Mouse (Mus musculus) lung, postnatal 10 days (tissue): Measurements from ENCODE around the gene Vmn2r12.
"Not testable (repeated sequence)": the region's sequence is repeated elsewhere in the genome, so short reads cannot be mapped to it uniquely, and the experiment has no call there.

Experiments
- DNase-seq: peaks from one replicate; pipeline ENCODE4 v3.0.0; 2021

The Vmn2r12 gene

GRCm38 (mm10) chr5:109097850-109098249, at the start of gene Vmn2r12:
Vmn2r12 (minus strand) TSS chr5:109097950.
- DNase-seq, result not testable (repeated sequence)

GRCm38 (mm10) chr5:109139546-109139945, 41.8 kb upstream of the Vmn2r12 start:
- no peak for DNase-seq

- no peak for DNase-seq
These were observed 39.0 kb upstream of the Vmn2r12 start for GRCm38 (mm10) chr5:109136731-109137130.

GRCm38 (mm10) chr5:109096482-109096881, 1.3 kb downstream of the Vmn2r12 start:
- DNase-seq, result not testable (repeated sequence)

GRCm38 (mm10) chr5:109072016-109072415, 25.7 kb downstream of the Vmn2r12 start:
- not testable (repeated sequence) for DNase-seq

GRCm38 (mm10) chr5:109059469-109059868, 38.3 kb downstream of the Vmn2r12 start, which contains the start of gene Vmn2r11:
Vmn2r11 (minus strand) TSS chr5:109059569.
- not testable (repeated sequence) for DNase-seq

GRCm38 (mm10) chr5:109055286-109055685, 42.5 kb downstream of the Vmn2r12 start:
- no peak for DNase-seq
